Mouse (Mus musculus) heart, adult 11 months (tissue): ENCODE measurements at regions not wholly inside any gene's neighbourhood (a gene's known extent, or its start where the extent isn't known, plus 50 kb on each side); places are given as distances from the start of the nearest gene placed in this dataset.

Source experiments
- DNase-seq: peaks from one replicate; pipeline ENCODE4 v3.0.0; 2022

GRCm38 (mm10) chr2:74463407-74463806, 115.8 kb downstream of the Lnpk start:
- no peak for DNase-seq

- DNase-seq: no peak
Measured at GRCm38 (mm10) chr2:74461211-74461844, 117.9 kb downstream of the Lnpk start.

GRCm38 (mm10) chr2:74454431-74454830, 124.8 kb downstream of the Lnpk start:
- no peak for DNase-seq

GRCm38 (mm10) chr2:74452679-74453078, 126.6 kb downstream of the Lnpk start:
- DNase-seq: no peak

- peak; percentile 93 for DNase-seq
Measured at GRCm38 (mm10) chr2:74451578-74451977, 127.7 kb downstream of the Lnpk start.

- DNase-seq: no peak
Measured at GRCm38 (mm10) chr2:74451038-74451437, 128.2 kb downstream of the Lnpk start.

- no peak for DNase-seq
Measured at GRCm38 (mm10) chr2:74450064-74450765, 129.0 kb downstream of the Lnpk start.

- peak; percentile 66 for DNase-seq
Measured at GRCm38 (mm10) chr2:74435184-74435911, 143.9 kb downstream of the Lnpk start.

- peak; percentile 82 for DNase-seq
Measured at GRCm38 (mm10) chr2:74426746-74427145, 152.5 kb downstream of the Lnpk start.

GRCm38 (mm10) chr2:74424726-74425125, 154.5 kb downstream of the Lnpk start:
- peak; percentile 87 for DNase-seq

- DNase-seq: peak; percentile 43
Measured at GRCm38 (mm10) chr2:74416097-74416496, 163.1 kb downstream of the Lnpk start.

- DNase-seq: peak; percentile 56
Measured at GRCm38 (mm10) chr2:74414721-74415120, 164.5 kb downstream of the Lnpk start.

GRCm38 (mm10) chr2:74409856-74410404, 169.3 kb downstream of the Lnpk start:
- peak; percentile 91 for DNase-seq

- DNase-seq: peak; percentile 55
Measured at GRCm38 (mm10) chr2:74404493-74404892, 174.7 kb downstream of the Lnpk start.

- DNase-seq: peak; percentile 79
Measured at GRCm38 (mm10) chr2:74391064-74391463, 188.2 kb downstream of the Lnpk start.

GRCm38 (mm10) chr2:74388078-74388477, 191.2 kb downstream of the Lnpk start:
- peak; percentile 37 for DNase-seq

GRCm38 (mm10) chr2:74384918-74385317, 194.3 kb downstream of the Lnpk start:
- DNase-seq: no peak

GRCm38 (mm10) chr2:74380574-74381287, 198.5 kb downstream of the Lnpk start:
- no peak for DNase-seq

GRCm38 (mm10) chr2:74378709-74379108, 200.5 kb downstream of the Lnpk start:
- no peak for DNase-seq

GRCm38 (mm10) chr2:74373938-74374337, 205.3 kb downstream of the Lnpk start:
- no peak for DNase-seq

- no peak for DNase-seq
Measured at GRCm38 (mm10) chr2:74373056-74373455, 206.2 kb downstream of the Lnpk start.

GRCm38 (mm10) chr2:74363255-74363654, 216.0 kb downstream of the Lnpk start:
- DNase-seq: peak; percentile 62

GRCm38 (mm10) chr2:74354591-74354990, 224.6 kb downstream of the Lnpk start:
- DNase-seq: no peak
